Mouse (Mus musculus) intestine, embryonic 15.5 days (tissue): ENCODE measurements around the gene Tmem198. TPM values are rescaled to one million over a fixed set of nuclear protein-coding genes. Genes with fewer than 3 reads are reported as not detected.
A peak's percentile ranks its signal among the peaks of the same experiment; 100 is the strongest.

Experiments used
- ATAC-seq: fragments of 200-750 bp; cut with Nextera tagmentation; 2 replicates; pipeline ENCODE4 v1.8.0; 2017; ENCODE audit warnings: moderate TSS enrichment, moderate library complexity
- H3K27ac ChIP-seq: fragments of 300-500 bp; sonication (generic); 2 replicates; pipeline ENCODE4 v1.5.1; 2015; ENCODE audit warnings: mild to moderate bottlenecking, inconsistent platforms
- H3K27me3 ChIP-seq: fragments of 300-500 bp; sonication (generic); replicated peaks from 2 replicates; pipeline ENCODE4 v1.6.1; 2015; ENCODE audit warnings: inconsistent platforms
- H3K36me3 ChIP-seq: fragments of 300-500 bp; sonication (generic); 2 replicates; pipeline ENCODE4 v1.6.1; 2015; ENCODE audit warnings: inconsistent platforms
- H3K4me1 ChIP-seq: fragments of 300-500 bp; sonication (generic); replicated peaks from 2 replicates; pipeline ENCODE4 v1.6.1; 2015; ENCODE audit warnings: inconsistent platforms
- H3K4me2 ChIP-seq: fragments of 300-500 bp; sonication (generic); replicated peaks from 2 replicates; pipeline ENCODE4 v1.6.1; 2015; ENCODE audit warnings: mild to moderate bottlenecking, inconsistent platforms
- H3K4me3 ChIP-seq: fragments of 300-500 bp; sonication (generic); replicated peaks from 2 replicates; pipeline ENCODE4 v1.5.1; 2015; ENCODE audit warnings: inconsistent platforms
- H3K9ac ChIP-seq: fragments of 300-500 bp; sonication (generic); 2 replicates; pipeline ENCODE4 v1.6.1; 2015; ENCODE audit warnings: inconsistent platforms
- H3K9me3 ChIP-seq: fragments of 300-500 bp; sonication (generic); 2 replicates; pipeline ENCODE4 v1.6.1; 2016; ENCODE audit warnings: inconsistent platforms
- WGBS: fragments of 180-500 bp; shearing (Covaris S2); methylation state at CpG from one replicate; pipeline ENCODE4 v1.1.7; 2015; 5-methylcytosine and 5-hydroxymethylcytosine counted together
- polyA plus RNA-seq: library from polyadenylated mRNA; unstranded; fragments of >200 nt; fragmentation: Nextera tagmentation; extraction: Ambion mirVana; gene quantifications from 2 replicates; pipeline ENCODE4 v1.2.1, GENCODE M21; 2015

Gene Tmem198
- polyA plus RNA-seq, 1 experiment from 2014 or later: 2.2 TPM

- H3K36me3 ChIP-seq: no peaks in the 10 kb centered on the region
- no peak overlapping the region for H3K4me2 ChIP-seq
- H3K4me3 ChIP-seq: no peak overlapping the region
- 0 out of 2 replicates have a peak overlapping the region, but pooled peaks have one; percentile 27 for H3K27ac ChIP-seq
- no peak for ATAC-seq
- 74% methylated on average over 5 of the region's 5 CpGs for WGBS
- no peak overlapping the region for H3K9ac ChIP-seq
- no peaks in the 10 kb centered on the region for H3K27me3 ChIP-seq
- no peaks in the 10 kb centered on the region for H3K9me3 ChIP-seq
- H3K4me1 ChIP-seq: peaks cover 33% of the 10 kb centered on the region
Observed at GRCm38 (mm10) chr1:75510154-75510553, 30.8 kb downstream of the Tmem198 start.

DNA sequence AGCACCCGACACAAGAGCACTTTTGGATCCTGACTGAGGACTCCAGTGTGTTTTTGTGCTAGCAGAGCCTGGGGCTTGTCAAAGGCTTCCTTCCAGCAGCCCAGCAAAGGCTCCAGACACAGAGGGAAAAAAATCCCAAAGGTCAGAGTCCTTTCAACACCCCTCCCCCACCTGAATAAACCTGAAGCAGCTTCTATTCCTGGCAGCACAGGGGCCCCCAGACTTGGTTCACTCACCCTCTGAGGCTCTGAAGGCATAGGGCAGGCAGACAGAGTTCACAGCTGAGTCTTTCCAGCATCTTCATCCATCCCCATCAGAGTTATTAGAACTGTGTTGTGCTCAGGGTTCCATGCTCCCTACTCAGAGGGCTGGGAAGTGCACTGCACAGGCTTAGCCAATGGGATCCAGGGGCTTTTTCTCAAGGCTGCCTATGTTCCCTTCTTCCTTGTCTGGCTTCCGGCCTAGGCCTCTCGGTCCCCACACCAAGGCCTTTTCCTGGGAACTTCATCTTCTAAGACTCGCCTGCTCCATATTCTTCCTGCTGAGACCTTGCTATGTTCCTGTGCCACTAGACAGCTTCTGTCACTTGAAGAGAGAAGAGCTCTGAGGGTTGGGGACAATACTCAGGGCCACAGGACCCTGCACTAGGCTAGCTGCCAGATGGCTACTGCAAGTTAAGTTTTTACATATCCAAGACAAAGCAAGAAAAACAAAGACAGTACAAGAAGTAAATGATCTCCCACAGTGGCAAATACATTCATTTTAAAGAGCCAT lies 32.3 kb downstream of the Tmem198 start:
- Histone ChIP-seq H3K4me3 (no peak overlapping the region), H3K27ac (peak overlapping the region; percentile 76), H3K9ac (no peak overlapping the region), H3K27me3 (no peaks in the 10 kb centered on the region), H3K4me2 (no peak overlapping the region; the same call in 1 of the 2 replicates), H3K36me3 (no peaks in the 10 kb centered on the region), H3K4me1 (peaks cover 31% of the 10 kb centered on the region), H3K9me3 (no peaks in the 10 kb centered on the region)
- WGBS: 40% methylated on average over 4 of the region's 4 CpGs
- ATAC-seq: peak; percentile 71

- ATAC-seq: no peak
- Histone ChIP-seq H3K4me1 (peaks cover 23% of the 10 kb centered on the region), H3K36me3 (no peaks in the 10 kb centered on the region), H3K9me3 (no peaks in the 10 kb centered on the region), H3K27me3 (no peaks in the 10 kb centered on the region), H3K4me2 (no peak overlapping the region), H3K27ac (no peak overlapping the region), H3K4me3 (no peak overlapping the region), H3K9ac (no peak overlapping the region)
- whole genome bisulfite sequencing: 93% methylated on average over 3 of the region's 3 CpGs
Observed at GRCm38 (mm10) chr1:75512550-75512949, 33.2 kb downstream of the Tmem198 start.

DNA sequence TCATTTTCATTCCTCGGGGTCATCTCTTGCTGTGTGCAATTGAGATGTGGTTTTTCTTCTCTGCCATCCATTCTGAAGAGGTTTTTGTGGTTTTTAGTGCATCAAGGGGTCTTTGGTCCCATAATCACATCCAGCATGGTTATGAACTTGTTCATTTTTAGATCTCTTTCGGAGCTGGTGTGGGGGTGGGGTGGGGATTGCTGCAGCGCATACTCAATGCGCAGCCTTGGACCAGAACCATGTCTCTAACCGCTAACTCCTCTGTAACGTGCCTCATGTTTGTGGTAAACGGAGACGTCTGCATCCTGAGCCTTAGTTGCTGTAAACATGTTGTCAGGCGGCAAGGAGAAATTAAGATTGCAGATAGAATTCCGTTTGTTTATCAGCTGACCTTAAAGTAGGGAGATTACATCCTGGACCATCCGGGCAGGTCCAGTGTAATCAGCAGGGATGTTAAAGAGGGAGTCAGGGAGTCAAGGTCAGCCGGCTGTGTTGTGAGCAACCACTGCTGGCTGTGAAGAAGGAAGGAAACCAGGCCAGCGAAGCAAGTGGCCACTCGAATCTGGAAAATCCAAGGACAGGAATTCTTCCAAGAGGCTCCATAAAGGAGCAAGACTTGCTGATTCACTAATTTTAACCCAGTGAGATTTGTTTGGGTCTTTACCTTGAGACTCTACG lies 37.5 kb downstream of the Tmem198 start:
- Histone ChIP-seq H3K9ac (no peak overlapping the region), H3K9me3 (no peaks in the 10 kb centered on the region), H3K4me1 (peaks cover 21% of the 10 kb centered on the region), H3K4me2 (no peak overlapping the region), H3K27me3 (no peaks in the 10 kb centered on the region), H3K36me3 (no peaks in the 10 kb centered on the region), H3K27ac (no peak overlapping the region), H3K4me3 (no peak overlapping the region)
- 58% methylated on average over 15 of the region's 15 CpGs for WGBS
- ATAC-seq: no peak

- H3K27me3 ChIP-seq: no peaks in the 10 kb centered on the region
- peaks cover 23% of the 10 kb centered on the region for H3K4me1 ChIP-seq
- 29% methylated on average over 4 of the region's 4 CpGs for WGBS
- ATAC-seq: peak; percentile 48
- H3K9me3 ChIP-seq: no peaks in the 10 kb centered on the region
- no peak overlapping the region for H3K4me3 ChIP-seq
- H3K27ac ChIP-seq: peak overlapping the region; percentile 83
- no peak overlapping the region for H3K9ac ChIP-seq
- no peaks in the 10 kb centered on the region for H3K36me3 ChIP-seq
- H3K4me2 ChIP-seq: no peak overlapping the region
Observed at GRCm38 (mm10) chr1:75517984-75518383, 38.7 kb downstream of the Tmem198 start.

GRCm38 (mm10) chr1:75518427-75518826 lies 39.1 kb downstream of the Tmem198 start:
- no peaks in the 10 kb centered on the region for H3K9me3 ChIP-seq
- WGBS: 92% methylated on average over 4 of the region's 4 CpGs
- H3K27me3 ChIP-seq: no peaks in the 10 kb centered on the region
- H3K27ac ChIP-seq: peak overlapping the region; percentile 83
- ATAC-seq: no peak
- H3K4me1 ChIP-seq: peaks cover 23% of the 10 kb centered on the region
- no peaks in the 10 kb centered on the region for H3K36me3 ChIP-seq
- H3K4me3 ChIP-seq: no peak overlapping the region
- H3K9ac ChIP-seq: no peak overlapping the region
- no peak overlapping the region for H3K4me2 ChIP-seq

- Histone ChIP-seq H3K9me3 (no peaks in the 10 kb centered on the region), H3K36me3 (no peaks in the 10 kb centered on the region), H3K4me3 (no peak overlapping the region), H3K27ac (peak overlapping the region; percentile 98), H3K27me3 (no peaks in the 10 kb centered on the region), H3K4me1 (peaks cover 23% of the 10 kb centered on the region), H3K4me2 (no peak overlapping the region), H3K9ac (no peak overlapping the region)
- 36% methylated on average over 5 of the region's 5 CpGs for WGBS
- no peak for ATAC-seq
Observed at GRCm38 (mm10) chr1:75519576-75519975, 40.2 kb downstream of the Tmem198 start.

GRCm38 (mm10) chr1:75521321-75522031 lies 42.1 kb downstream of the Tmem198 start, which contains the start of gene Stk11ip:
Gene Stk11ip, plus strand, starts transcription at chr1:75521529.
- peak within 1 kb of the TSS; percentile 45 for H3K9ac ChIP-seq
- peaks cover 23% of the 10 kb centered on the region for H3K4me1 ChIP-seq
- 0 out of 2 replicates have a peak, but pooled peaks cover 8% of the 10 kb centered on the region for H3K36me3 ChIP-seq
- peak within 1 kb of the TSS; percentile 63 for H3K4me2 ChIP-seq
- peak within 1 kb of the TSS; percentile 98 for H3K27ac ChIP-seq
- WGBS: under 1% methylated on average over 46 of the region's 46 CpGs
- no peaks in the 10 kb centered on the region for H3K9me3 ChIP-seq
- peak; percentile 98 for ATAC-seq
- H3K27me3 ChIP-seq: no peaks in the 10 kb centered on the region
- H3K4me3 ChIP-seq: peak within 1 kb of the TSS; percentile 62

GRCm38 (mm10) chr1:75524679-75525078 lies 45.3 kb downstream of the Tmem198 start:
- H3K4me3 ChIP-seq: no peak overlapping the region
- H3K9me3 ChIP-seq: no peaks in the 10 kb centered on the region
- no peak for ATAC-seq
- peaks cover 15% of the 10 kb centered on the region; the same call in 1 of the 2 replicates for H3K36me3 ChIP-seq
- H3K27ac ChIP-seq: no peak overlapping the region
- peaks cover 12% of the 10 kb centered on the region for H3K4me1 ChIP-seq
- H3K4me2 ChIP-seq: no peak overlapping the region
- H3K27me3 ChIP-seq: no peaks in the 10 kb centered on the region
- WGBS: 92% methylated on average over 7 of the region's 7 CpGs
- no peak overlapping the region for H3K9ac ChIP-seq

DNA sequence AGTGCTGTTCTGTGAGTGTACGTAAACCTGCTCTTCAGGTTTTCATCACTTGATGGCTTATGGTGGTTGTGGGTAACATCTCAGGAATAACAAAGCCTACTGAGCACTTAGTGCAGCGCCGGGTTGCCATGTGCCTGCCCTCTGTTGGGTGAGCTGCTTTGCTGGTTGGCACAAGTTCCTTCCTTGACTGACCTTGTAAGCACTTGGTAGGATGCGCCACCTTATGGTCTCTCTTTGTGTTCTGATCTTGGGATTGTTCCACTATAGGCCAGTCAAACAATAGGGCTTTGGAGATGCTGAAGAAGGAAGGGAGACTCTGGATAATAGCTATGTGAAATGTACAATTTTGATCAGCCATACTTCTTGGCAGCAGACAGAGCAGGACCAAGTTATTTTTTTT lies 51.2 kb downstream of the Tmem198 start:
- no peak for ATAC-seq
- Histone ChIP-seq H3K4me3 (no peak overlapping the region), H3K9me3 (no peaks in the 10 kb centered on the region), H3K4me1 (no peaks in the 10 kb centered on the region), H3K4me2 (no peak overlapping the region), H3K9ac (no peak overlapping the region), H3K27me3 (no peaks in the 10 kb centered on the region), H3K27ac (no peak overlapping the region), H3K36me3 (peaks cover 18% of the 10 kb centered on the region)
- WGBS: 69% methylated on average over 4 of the region's 4 CpGs

DNA sequence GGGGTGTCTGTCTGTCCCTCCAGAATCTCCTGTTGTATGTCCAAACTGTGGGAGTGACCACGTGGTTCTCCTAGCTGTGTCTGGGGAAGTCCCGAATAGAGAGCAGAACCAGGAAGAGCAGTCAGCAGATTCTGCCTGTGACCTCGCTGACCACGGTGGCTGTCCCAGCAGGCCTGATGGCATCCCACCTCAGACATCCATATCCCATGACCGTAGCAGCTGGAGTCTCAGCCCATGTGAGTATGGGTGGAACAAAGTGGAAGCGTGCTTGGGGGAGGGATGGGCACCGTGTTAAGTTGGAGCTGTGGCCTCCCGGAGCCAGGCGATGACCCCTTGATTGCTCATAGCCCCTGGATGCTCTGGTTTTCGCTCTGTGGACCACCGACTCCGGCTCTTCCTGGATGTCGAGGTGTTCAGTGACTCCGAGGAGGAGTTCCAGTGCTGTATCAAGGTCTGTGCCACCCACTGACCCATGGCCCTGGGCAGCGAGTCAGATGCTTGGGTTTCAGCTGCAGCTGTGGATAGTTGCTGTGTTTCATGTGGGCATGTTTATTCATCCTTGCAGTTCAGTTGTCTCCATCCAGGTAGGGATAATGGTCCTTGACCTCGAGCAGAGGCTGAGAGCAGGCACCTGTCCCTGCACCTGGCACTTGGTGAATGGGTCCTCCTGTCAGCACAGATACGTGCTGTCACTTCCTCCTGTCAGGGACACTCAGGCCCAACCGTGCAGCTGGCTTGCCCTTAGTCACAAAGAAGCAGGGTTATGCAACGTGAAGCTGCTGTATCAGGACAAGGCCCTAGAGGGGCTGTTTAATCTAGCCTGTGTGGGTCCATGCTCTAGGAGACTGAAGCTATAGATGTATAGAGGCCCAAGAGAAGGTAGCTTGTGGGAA lies 53.2 kb downstream of the Tmem198 start:
- H3K36me3 ChIP-seq: peaks cover 8% of the 10 kb centered on the region
- H3K4me3 ChIP-seq: no peak overlapping the region
- no peak overlapping the region for H3K9ac ChIP-seq
- ATAC-seq: no peak
- no peaks in the 10 kb centered on the region for H3K9me3 ChIP-seq
- no peak overlapping the region for H3K4me2 ChIP-seq
- no peaks in the 10 kb centered on the region for H3K4me1 ChIP-seq
- no peak overlapping the region for H3K27ac ChIP-seq
- H3K27me3 ChIP-seq: no peaks in the 10 kb centered on the region
- WGBS: 89% methylated on average over 19 of the region's 19 CpGs
